Mouse (Mus musculus) mesoderm, embryonic 11.5 days (tissue): ENCODE measurements around the gene Rnf19b.

Source experiments
- DNase-seq: peaks from one replicate; pipeline ENCODE4 v3.0.0-alpha.2; 2012; ENCODE audit warnings: low read depth, low spot score

Rnf19b gene

DNA sequence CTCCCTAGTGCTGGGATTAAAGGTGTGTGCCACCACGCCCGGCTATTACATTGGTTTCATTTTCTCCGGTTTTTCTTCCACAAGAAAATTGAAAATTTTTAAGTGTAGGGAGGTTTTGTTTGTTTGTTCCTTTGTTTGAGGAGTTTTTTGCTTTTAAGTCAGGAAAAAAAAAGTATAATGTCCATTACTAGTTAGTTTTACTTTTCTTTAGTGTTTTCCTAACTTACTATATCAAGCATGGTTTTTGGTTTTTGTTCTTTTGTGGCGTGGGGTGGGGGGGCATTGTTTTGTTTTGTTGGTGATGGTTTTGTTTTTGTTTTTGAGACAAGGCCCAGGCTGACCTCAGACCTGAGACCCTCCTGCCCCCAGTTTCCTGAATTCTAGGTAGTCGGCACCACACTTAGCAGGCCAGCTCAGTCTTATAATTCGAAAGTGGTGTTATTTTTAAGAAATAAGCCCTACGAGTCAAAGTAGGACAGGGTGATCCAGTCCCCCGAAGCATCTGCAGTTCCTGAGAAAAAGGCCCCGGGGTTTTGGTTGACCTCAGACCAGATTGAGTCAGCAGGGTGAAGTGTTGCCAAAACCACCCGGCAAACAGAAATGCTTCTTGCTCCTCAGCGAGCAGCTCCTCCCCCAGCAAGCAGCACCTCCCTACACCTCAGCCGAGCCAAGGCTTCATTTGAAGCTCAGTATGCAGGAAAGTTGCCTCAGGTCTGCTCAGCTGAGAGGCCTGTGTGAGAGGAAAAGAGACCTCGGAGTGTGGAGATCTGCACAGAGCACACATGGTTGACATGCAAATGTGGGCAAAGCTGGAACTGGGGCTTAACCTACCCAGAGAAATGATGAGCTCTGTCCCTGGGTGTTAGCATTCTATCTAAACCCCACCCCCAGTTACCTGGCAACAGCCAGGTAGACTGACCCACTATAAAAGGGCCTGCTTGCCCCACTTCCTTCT, 23.1 kb upstream of the Rnf19b start:
- DNase-seq = no peak

DNA sequence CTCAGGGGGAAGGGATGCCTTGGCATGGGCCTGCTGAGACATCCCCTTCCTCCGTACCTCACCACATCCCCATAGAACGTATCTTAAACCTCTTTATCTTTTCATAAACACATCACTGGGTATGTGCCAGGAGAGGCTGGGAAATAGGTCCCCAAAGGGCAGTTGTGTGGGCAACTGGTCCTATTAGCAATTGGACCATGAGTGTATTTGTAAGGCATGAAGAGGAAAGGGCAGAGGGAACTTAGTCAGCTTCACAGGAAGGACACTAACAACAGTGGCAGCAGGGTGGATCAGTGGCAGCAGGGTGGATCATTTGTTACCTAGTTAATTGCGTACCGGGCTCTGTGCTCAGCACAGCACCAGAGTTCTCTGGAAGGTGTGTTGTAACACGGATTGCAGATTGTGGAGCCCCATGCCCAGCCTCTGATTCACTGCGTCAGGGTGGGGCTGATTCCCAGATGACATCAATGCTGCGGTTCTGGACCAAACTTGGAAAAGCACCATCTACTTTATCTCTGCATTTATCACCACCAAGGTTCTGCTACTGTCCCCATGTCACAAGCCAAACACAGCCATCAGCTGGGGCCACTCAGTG, 22.1 kb upstream of the Rnf19b start:
- DNase-seq = no peak

DNA sequence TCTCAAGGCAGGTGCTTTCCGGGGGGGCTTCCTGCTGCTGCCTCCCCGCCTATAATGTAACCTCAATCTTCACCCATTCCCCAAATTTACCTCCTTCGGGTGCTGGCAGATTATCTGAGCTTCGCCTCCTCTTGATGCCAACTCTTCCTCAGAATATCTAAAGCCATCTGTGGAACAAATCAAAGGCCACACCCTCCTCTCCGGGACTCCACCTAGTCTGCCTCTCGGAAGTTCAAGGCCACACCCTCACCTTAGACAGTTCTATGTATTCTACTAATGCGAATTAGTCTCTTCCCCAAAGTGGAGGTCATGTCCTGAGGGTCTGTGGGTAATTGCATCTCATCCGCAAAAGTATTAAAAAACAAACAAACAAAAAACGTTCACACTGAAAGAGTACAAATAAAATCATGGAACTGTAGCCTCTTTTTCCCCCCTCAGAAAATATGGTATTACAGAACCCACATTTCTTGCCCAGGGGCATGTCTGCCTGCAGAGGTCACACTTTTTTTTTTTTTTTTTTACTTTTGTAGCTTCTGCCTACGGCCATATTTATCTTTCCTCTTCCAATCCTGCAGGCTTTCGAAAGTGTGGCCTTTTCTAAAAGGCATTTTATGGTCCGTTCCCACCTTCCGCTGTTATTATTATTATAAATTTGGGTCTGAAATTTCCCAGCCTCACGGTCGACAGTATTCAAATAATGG, 10.2 kb upstream of the Rnf19b start:
- no peak for DNase-seq

DNA sequence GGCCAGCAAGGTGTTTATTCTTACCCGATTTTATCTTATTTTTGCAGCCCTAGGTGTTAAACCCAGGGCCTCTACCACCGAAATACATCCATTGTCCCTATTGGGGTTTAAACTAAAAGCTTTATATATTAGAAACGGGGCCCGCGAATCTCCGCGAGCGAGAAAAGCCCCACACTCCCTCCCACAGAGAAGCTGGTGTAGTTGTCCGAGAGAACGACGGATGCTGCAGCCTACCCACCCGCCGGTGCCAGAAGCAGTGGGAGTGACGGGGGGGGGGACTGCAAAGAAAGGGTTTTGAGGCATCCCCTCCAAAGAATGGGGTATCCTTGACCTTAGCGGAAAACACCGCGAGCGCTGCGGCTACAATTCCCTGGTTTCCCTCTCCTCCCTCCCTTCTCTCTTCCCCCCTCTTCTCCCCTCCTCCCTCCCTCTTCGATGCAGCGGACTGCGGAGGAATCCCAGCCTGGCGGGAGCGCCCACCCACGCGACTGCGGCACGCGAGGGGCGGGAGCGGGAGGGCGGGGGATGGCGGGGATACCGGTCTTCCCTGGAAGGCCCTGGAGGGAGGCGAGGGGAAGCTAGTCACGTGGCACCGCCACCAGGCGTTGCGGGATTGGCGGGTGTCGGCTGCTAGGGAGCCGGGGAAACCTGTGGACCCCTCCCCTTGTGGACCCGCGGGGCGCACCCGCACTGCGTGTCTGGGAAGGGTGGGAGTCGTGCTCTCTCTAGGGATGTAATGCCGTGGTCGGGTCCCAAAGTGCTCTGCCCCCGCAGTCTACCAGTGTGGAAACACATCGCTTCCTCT, 9.4 kb upstream of the Rnf19b start:
- DNase-seq = peak; percentile 87

DNA sequence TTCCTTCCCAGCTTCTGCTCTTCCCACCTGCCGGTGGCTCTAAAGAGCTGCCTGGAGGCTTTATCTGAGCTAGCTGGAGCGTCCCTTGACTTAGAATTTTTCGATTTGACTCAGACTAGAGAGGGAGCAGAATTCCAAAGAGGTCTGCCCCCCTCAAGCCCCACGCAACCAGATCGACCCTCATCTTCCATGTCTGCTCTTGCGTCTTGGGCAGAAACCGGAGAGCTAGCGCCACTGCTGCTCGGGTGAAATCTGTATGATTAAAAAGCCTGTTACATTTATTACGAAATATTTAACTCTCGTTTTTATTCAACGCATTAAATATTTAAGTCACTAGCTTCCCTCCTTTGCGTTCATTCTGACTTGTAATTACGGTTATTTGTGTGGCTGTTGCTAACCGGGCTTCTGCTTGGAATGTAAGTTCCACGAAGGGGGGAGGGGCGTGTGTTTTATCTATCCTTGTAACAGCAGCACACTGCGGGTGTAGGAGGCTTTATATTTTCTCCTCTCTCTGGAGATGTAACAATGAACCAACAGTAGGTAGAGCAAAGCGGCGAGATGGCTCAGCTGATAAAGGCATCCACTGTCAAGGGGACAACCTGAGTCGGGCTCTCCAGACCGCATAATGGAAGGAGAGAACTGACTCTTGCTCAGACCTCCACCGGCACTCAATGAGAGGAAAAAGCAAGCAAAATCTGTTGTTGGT, 8.6 kb upstream of the Rnf19b start:
- peak; percentile 36 for DNase-seq

DNA sequence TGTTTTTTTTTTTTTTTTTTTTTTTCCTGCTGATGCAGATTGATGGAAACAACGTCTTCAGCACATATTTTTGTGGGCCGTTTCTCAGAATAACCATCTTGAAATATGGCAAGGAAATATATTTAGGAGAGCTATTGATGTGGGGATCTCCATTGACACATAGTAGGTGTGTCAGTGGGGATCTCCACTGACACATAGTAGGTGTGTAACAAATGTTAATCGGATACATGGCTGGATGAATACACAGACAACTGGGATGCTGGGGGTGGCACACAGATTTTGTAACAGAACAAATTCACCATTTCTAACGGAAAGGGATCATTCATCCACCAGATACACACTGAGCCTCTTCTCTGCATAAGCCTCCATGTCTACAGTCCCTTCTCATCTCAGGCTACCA, 7.7 kb upstream of the Rnf19b start:
- DNase-seq = no peak

DNA sequence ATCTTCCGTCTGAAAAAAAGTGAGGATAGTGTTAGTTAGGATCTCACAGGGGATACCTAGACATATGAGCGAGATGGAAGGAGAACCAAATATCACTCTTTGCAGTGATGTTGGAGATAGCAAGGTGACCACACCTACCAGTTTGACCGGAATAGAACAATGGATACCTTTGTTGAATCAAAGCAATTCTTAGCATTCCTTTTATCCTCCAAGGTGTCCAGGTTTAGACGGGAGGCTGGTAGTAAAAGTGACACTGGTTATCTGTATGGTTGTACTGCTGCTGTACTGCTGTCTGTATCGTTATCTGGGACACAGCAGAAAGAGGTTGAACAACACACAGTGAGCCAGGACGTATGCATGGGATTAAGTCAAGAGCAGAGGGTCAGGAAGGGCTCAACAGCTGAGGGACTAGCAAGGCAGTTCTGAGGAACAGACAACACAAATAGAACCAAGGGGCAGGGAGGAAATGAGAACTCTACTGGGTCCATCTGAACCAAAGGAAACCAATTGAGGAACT, 7.1 kb upstream of the Rnf19b start:
- no peak for DNase-seq

DNA sequence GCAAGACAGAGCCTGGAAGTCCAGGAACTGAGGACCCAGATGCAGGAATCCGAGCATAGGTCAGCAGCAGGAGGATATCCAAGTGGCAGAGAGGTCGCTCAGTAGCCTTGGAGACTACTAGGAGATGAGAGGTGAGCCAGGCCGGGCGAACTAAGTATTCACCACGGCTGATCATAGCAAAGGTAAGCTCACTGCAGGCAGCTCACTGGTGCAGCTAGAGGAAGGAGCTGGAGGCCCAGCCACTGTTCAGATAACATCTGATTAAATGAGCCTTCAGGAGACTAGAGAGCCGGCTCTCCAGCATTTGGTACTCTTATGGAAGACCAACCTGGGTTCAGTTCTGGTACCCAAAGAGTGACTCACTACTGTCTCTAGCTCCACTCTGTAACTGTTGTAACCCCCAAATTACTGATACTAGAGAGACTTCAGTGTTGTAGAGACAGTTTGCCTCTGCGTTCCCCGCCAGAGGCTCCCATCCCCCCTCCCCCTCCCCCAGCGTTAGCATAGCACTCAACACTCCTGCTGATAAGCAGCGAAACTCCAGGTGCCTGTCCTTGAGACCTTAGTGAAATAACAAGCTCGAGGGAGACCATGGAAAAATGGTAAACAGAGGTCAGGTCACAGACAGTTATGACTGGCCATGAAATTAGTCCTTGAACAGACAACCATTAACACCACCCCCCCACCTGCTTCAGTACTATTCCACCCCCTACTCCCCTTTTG, 6.4 kb upstream of the Rnf19b start:
- no peak for DNase-seq

DNA sequence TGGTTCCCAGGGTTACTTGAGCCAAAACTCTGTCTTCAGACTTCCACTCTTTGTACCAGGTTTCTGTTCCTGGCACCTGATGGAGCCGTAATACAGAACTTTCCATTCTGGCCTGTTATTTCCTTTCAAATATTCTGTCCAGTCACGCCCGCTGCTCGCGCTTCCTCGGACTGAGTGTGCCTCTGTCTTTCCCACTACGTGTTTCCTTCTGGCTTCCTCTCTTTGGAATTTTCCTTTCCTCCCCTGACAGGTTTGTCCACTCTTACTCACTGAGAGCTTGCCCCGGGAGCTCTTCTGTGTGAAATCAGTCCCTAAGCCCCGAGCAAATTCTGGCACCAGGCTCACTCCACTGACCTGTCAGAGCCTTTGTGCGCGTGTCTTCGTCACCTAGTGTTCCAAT, 3.3 kb upstream of the Rnf19b start:
- no peak for DNase-seq

DNA sequence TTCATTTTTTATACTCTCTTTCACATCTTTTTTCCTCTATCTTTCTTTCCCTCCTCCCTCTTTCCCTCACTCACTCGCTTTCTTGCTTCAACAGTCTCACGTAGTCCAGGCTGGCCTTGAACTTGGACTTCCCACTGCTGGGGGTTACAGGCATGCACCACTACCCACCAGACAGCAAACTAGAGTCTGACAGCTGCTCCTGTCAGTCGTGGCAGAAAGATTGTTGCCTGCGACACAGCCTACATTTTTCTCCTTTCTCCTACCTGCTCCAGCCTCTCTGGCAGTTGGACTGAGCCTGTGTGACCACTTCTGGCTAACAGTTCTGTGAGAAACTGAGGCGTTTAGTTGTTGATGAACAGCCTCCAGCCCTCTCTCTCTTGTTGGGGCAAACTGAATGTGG, 2.5 kb upstream of the Rnf19b start:
- DNase-seq = no peak

DNA sequence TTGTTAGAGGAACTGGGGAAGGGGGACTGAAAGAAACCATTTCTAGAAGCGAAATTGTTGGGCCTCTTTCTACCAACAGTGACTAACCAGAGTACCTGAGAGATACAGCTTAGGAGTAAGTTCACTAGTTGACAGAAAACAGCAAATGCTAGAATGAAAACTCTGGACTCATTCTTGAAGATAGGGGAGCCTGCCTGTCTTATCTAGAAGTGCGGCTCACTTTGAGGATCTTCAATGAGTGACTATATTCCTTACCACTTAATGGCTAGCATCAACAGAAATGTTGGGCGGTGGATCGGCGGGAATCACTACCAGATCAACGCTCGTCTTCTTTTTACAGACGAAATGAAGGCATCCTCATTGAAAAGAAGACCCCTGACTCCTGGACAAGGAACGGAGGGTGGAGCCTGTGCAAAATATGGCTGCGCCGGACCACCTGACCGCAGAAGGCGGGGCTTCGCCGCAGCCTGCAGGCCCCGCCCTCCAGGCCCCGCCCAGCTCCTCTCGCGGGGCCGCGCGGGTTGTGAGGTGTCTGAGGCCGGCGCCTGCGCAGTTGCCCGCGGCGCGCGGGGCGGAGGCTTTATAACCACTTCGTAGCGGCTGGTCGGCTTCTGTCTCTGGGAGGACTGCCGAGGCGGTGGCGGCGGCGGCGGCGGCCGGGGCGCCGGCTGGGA, 401 bp upstream of the Rnf19b start:
- DNase-seq = peak; percentile 98

DNA sequence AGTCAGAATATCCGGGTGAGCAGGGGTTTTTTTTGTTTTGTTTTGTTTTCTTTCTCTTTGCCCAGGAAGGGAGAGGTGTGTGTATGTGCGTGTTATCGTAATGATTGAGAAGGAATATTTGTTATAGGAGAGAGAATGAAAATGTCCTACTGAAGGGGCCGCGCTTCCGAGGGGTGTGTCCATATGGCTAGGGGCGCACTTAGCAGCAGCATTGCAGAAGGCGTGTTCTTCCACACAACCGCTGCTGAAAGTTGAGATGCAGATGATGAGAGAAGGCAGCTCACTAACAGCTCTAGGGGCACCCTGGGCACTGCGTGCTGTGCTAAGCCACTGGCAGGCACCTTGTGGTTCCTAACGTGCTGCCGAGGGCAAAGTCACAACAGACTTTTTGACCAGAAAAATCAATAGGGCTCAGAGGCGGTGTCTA, 1.1 kb downstream of the Rnf19b start:
- DNase-seq = peak; percentile 42

DNA sequence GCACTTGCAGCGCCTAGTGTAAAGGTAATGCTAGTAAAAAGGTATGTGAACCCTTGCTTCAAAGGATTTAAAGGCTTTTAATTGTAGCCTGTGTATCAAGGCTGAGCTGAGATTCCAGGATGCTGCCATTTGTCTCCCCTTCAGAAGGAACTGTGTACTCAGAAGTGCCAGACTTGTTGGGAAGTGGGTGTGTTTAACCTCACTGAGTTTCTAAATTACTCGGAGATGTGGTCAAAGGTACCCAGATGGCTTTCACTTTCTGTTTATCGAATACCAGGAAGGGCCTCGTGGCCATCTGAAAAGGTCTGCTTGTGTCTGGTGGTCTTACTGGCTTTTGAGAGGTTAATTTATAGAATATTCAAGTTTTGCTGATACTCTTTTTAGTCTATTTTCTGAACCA, 1.9 kb downstream of the Rnf19b start:
- DNase-seq = no peak

DNA sequence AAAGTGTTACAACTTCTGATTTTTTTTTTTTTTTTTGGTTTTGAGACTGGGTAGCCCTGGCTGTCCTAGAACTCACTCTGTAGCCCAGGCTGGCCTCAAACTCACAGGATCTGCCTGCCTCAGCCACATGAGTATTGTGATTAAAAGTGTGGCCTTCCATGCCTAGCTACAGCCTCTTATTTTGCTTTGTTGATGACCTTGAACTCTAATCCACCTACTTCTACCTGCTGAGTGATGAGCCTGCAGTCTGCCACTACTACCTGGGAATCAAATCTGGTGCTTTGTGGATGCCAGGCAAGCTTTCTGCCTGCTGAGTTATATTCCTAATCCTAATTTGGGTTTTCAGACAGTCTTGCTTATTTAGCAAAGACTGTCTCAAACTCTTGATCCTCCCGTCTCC, 3.4 kb downstream of the Rnf19b start:
- DNase-seq = no peak

DNA sequence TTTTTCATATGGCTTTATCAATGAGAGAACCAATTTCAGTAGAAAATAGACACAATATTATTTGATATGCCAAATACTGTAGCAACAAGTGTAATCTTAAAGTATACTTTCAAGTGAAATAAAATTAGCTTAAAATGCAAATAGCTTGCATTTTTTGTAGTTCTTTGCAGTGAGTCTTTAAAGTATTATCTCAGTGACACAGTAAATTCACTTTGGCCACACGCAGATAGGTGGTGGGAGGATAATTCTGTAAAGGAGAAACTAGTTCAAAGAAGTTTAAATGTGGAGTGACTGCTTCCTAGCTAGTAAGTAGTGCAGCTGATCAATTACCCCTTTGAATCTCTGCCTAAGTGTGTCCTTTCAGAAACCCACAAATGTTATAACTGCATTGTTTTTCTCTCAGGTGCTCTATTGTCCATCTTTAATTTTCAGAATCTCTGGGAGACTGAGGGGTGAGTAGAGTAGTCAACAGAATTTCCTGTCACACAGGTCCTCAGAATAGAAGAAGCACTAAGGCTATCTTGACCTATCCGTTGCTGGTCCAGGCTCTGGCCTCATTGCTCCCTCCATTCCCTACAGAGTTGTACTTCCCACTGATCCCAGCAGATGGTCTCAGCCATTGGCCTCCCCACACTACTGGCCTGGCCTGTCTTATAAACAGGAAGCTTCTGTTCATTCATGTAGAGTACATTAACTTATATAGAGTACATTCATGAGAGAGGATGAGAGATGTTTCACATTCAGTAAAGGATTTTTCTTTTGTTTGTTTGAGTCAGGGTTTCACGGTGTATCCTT, 4.4 kb downstream of the Rnf19b start:
- no peak for DNase-seq

DNA sequence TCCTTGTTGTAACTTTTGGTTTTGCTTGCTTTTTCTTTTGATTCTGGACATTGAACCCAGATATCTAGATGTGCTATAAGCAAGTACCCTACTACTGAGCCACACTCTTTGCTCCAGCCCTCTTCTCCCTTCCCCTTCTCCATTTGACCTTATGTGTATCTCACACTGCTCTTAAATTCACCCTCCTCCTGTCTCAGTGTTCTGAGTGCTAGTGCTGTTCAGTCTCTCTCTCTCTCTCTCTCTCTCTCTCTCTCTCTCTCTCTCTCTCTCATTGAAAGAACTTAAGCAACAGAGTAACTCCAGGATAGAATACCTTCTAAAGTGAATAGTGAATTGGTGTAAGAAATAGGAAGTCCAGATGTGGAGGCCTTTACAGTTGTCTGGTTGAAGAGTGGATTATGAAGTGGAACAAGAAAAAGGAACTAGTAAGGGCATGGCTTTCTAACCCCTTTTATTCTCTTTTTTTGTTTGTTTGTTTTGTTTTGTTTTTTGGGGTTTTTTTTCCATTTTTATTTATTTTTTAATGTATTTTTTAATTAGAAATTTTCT, 7.7 kb downstream of the Rnf19b start:
- no peak for DNase-seq

DNA sequence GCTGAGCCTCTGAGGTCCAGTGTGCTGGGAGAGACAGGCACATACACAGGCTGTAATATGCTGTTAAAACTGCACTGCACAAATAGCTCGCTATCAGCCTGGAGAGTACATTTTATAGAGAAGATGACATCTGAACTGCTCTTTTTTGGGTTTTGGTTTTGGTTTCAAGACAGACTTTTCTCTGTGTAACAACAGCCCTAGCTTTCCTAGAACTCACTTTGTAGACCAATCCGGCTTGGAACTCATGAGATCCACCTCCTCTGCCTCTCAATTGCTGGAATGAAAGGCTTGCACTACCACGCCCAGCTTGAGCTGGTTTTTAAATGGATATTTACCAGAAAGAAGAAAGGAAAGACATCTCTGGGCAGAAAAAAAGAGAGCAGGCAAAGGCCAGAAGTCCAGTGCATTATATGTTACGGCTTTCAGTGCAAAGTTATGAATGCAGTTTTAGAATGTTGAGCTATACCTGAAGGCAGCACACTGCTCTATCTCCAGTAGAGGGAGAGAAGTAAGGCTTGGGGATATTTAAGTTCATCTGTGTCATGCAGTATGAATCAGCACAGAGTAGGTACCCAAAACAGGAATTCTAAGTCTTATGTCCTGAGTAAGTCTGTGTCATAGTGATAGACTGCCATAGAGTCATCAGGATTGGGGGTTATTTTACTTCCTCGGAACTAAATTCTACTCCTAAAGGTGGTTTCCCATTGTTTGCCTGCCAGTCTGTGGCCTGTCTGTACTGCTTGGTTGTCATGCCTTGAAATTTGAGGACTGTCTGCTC, 9.8 kb downstream of the Rnf19b start:
- DNase-seq = no peak

DNA sequence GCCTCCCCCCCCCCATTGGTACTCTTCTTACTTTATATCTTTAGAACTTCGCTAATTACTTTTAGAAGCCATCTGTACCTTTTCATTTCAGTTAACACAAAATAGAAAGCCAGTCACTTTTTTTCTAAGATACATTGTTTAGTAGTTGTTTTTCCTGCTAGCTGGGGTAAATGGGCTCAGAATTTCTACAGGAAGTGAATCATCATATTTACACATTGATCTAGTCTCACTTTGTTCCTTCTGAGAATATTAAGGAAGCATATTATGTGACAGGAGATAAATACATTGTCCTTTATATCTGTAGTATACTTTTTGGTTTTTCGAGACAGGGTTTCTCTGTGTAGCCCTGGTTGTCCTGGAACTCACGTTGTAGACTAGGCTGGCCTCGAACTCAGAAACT, 10.8 kb downstream of the Rnf19b start:
- no peak for DNase-seq
